Mouse (Mus musculus): ENCODE data around the gene Anks4b.

Gene Anks4b

GRCm38 (mm10) chr7:120188946-120189345 lies 15.3 kb downstream of the Anks4b start:
- DNase-seq (ENCODE audit: low spot score in 2 of 2) = no peak

- DNase-seq (ENCODE audit: low spot score in 2 of 2) = no peak
Measured at GRCm38 (mm10) chr7:120189369-120190149, 15.9 kb downstream of the Anks4b start.

- DNase-seq (ENCODE audit: low spot score in 2 of 2) = no peak
Measured at GRCm38 (mm10) chr7:120190150-120190665, 16.6 kb downstream of the Anks4b start.

GRCm38 (mm10) chr7:120192207-120192606 lies 18.5 kb downstream of the Anks4b start:
- no peak for DNase-seq (ENCODE audit: low spot score in 2 of 2)

- DNase-seq (ENCODE audit: low spot score in 2 of 2) = no peak
Measured at GRCm38 (mm10) chr7:120192816-120193215, 19.2 kb downstream of the Anks4b start.

- no peak for DNase-seq (ENCODE audit: low spot score in 2 of 2)
Measured at GRCm38 (mm10) chr7:120195207-120195606, 21.5 kb downstream of the Anks4b start.

- DNase-seq (ENCODE audit: low spot score in 2 of 2) = no peak
Measured at GRCm38 (mm10) chr7:120201231-120201744, 27.6 kb downstream of the Anks4b start.

GRCm38 (mm10) chr7:120201771-120202170 lies 28.1 kb downstream of the Anks4b start, which contains the start of gene Crym:
Gene Crym, minus strand, starts transcription at chr7:120202111.
- no peak for DNase-seq (ENCODE audit: low spot score in 2 of 2)

GRCm38 (mm10) chr7:120203789-120204188 lies 30.1 kb downstream of the Anks4b start, which contains the start of gene Abca14:
Gene Abca14, plus strand, starts transcription at chr7:120203961.
- peak in 1 of 2 experiments; percentile 40 for DNase-seq (ENCODE audit: low spot score in 2 of 2)

GRCm38 (mm10) chr7:120205989-120206388 lies 32.3 kb downstream of the Anks4b start:
- no peak for DNase-seq (ENCODE audit: low spot score in 2 of 2)

GRCm38 (mm10) chr7:120228541-120228940 lies 54.9 kb downstream of the Anks4b start:
- no peak for DNase-seq (ENCODE audit: low spot score in 2 of 2)
